ENCODE assay signal across 12 mouse cellular contexts in the genomic region with DNA sequence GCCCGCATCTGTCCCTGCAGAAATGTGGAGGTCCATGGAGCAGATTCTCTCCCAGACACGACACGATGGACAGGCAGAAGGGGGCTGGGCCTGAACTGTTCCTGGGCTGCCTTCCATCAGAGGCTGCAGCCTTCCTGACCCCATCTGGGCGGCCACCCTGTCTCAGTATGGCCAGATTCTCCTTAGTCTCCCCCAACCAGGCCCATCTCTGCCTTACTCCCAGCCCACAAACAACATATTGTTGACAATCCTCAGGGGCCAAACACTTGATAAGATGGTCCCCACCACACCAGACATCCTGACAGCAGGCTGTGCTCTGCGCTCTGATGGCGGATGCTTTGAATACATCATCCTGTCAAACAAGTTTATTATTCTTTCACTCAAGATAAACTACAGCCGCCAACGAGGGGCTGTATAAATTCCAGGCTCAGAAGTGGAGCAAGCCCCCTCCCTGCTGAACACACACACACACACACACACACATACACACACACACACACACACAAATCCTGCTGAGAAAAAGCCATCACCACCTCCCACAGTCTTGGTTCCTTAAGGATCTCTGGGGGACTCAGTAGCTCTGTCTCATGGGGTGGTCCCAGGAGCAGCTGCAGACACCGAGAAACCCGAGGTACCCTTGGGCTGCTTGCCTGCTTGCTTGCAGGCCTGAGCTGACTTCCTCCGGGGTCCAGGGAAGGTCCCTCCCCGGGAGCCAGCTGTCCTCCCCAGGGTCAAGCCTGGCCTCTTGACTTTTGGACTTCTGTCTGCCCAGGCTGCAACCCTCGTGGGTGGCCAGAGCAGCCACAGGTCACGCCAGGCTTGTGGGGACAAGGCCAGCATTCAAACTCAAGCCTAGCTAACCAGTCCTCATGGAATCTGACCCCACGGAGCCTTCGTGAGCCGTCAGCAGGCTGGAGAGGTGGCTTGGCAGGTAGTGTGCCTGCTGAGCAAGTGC.
DNase-seq lines count a peak whose midpoint lies in the region; ATAC-seq and TF ChIP-seq lines count a peak whose summit lies in the region.
"Had no signal": no experiment of that assay in that cellular context is flagged by ENCODE, and none has a peak within 500 bp of the region (broad histone marks: within the 10 kb centered on the region; RNA-seq: fewer than 3 reads in every experiment).

No protein-coding gene starts in this region.

- H3K4me1 ChIP-seq in lung, embryonic 14.5 days (ENCODE audit: insufficient read depth), result peaks cover 37% of the 10 kb centered on the region
- peaks cover 84% of the 10 kb centered on the region for H3K4me1 ChIP-seq in embryonic facial prominence, embryonic 10.5 days
- H3K4me1 ChIP-seq in limb, embryonic 10.5 days, result peaks cover 94% of the 10 kb centered on the region

- peak overlapping the region; percentile 54; the same call in 1 of the 2 replicates for H3K27ac ChIP-seq in lung, embryonic 14.5 days (ENCODE audit: low read depth)
- H3K27ac ChIP-seq in embryonic facial prominence, embryonic 10.5 days (replicated peaks), result peak overlapping the region; percentile 60
- H3K27ac ChIP-seq in limb, embryonic 10.5 days, result peak overlapping the region; percentile 66
- H3K27ac ChIP-seq: macrophage; stomach, embryonic 15.5 days had no signal

- H3K9ac ChIP-seq in lung, embryonic 14.5 days, result no peak overlapping the region
- H3K9ac ChIP-seq: stomach, embryonic 15.5 days had no signal

- no peaks in the 10 kb centered on the region for H3K36me3 ChIP-seq in lung, embryonic 14.5 days (ENCODE audit: insufficient read depth)
- no peaks in the 10 kb centered on the region for H3K36me3 ChIP-seq in embryonic facial prominence, embryonic 10.5 days (replicated peaks)
- no peaks in the 10 kb centered on the region for H3K36me3 ChIP-seq in limb, embryonic 10.5 days
- H3K36me3 ChIP-seq: stomach, embryonic 15.5 days had no signal

- H3K4me2 ChIP-seq in lung, embryonic 14.5 days, result no peak overlapping the region
- H3K4me2 ChIP-seq: stomach, embryonic 15.5 days had no signal

- peak; percentile 67 for ATAC-seq in lung, embryonic 14.5 days (ENCODE audit: insufficient read depth)
- no peak for ATAC-seq in monocyte, adult 5-6 weeks (replicated peaks; ENCODE audit: insufficient number of reproducible peaks, low FRiP score, low TSS enrichment, poor library complexity, severe bottlenecking)
- ATAC-seq: forebrain, embryonic 14.5 days; inflammation-experienced regulatory T-cells, adult 6 months had no signal

- H3K9me3 ChIP-seq in lung, embryonic 14.5 days (ENCODE audit: low read depth, low read length), result peaks cover 4% of the 10 kb centered on the region; the same call in 1 of the 2 replicates
- no peaks in the 10 kb centered on the region; the same call in 1 of the 2 replicates for H3K9me3 ChIP-seq in embryonic facial prominence, embryonic 10.5 days
- H3K9me3 ChIP-seq in limb, embryonic 10.5 days (replicated peaks), result no peaks in the 10 kb centered on the region
- H3K9me3 ChIP-seq: stomach, embryonic 15.5 days had no signal

- no peak for TF ChIP-seq CTCF in lung, embryonic 14.5 days (IDR thresholded peaks at IDR 0.05; ENCODE audit: low read depth)

- DNase-seq in lung, embryonic 14.5 days, result peak; percentile 82
- no peak for DNase-seq in lung, postnatal 14 days
- no peak for DNase-seq in embryonic facial prominence, embryonic 10.5 days (ENCODE audit: low spot score)
- peak; percentile 90 for DNase-seq in kidney, adult 11 months
- no peak for DNase-seq in limb, embryonic 10.5 days (ENCODE audit: low spot score)
- no peak for DNase-seq in frontal cortex, postnatal 10 days (ENCODE audit: low spot score in 2 of 2)
- DNase-seq: right cerebral cortex, postnatal 25 days had no signal

- H3K4me3 ChIP-seq in lung, embryonic 14.5 days (ENCODE audit: low read depth, low read length), result no peak overlapping the region
- no peak overlapping the region for H3K4me3 ChIP-seq in embryonic facial prominence, embryonic 10.5 days
- no peak overlapping the region for H3K4me3 ChIP-seq in limb, embryonic 10.5 days
- H3K4me3 ChIP-seq: stomach, embryonic 15.5 days had no signal

- H3K27me3 ChIP-seq in lung, embryonic 14.5 days (ENCODE audit: insufficient read depth, low read length), result peaks cover 16% of the 10 kb centered on the region; the same call in 1 of the 2 replicates
- H3K27me3 ChIP-seq in embryonic facial prominence, embryonic 10.5 days (replicated peaks; ENCODE audit: low read depth, poor library complexity, severe bottlenecking), result peaks cover 83% of the 10 kb centered on the region
- H3K27me3 ChIP-seq in limb, embryonic 10.5 days (ENCODE audit: low read depth, poor library complexity, severe bottlenecking), result peaks cover 50% of the 10 kb centered on the region

- 37% methylated on average over 17 of the region's 17 CpGs for WGBS in lung, embryonic 14.5 days
- WGBS in embryonic facial prominence, embryonic 10.5 days, result 52% methylated on average over 17 of the region's 17 CpGs
- 39% methylated on average over 17 of the region's 17 CpGs for WGBS in limb, embryonic 10.5 days

Comparison
In these comparisons a context has a peak if more than half of its experiments do, and no peak if none do; other contexts are left out.
1. DNase-seq: peak in lung, embryonic 14.5 days (single experiment) and kidney, adult 11 months (single experiment); none in lung, postnatal 14 days (single experiment), embryonic facial prominence, embryonic 10.5 days (single experiment), limb, embryonic 10.5 days (single experiment) and frontal cortex, postnatal 10 days (0 of 2).
2. Peak in every context shown above with its lines, with median percentiles within 50 percentile points of each other: H3K27ac ChIP-seq.